Mouse (Mus musculus): Measurements from ENCODE around the gene Nhsl2.

Nhsl2 gene

DNA sequence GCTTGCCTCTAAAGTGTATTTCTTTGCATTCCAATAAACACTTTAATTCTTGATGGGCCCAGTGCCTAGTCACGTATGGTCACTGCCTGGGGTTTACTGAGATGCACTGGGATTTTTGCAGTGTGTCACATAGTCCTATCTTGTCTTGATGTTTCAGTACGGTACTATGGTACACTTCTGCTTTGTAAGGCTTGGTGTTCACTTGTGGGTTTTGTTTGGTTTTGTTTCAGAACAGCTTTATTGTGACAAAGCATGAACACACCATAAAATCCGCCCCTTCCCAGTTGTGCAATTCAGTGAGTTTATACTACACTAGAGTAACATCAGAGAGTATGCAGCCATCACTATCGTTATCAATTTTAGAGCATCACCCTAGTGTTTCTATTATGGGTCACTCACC lies 204.8 kb downstream of the Nhsl2 start:
- no peak for DNase-seq

DNA sequence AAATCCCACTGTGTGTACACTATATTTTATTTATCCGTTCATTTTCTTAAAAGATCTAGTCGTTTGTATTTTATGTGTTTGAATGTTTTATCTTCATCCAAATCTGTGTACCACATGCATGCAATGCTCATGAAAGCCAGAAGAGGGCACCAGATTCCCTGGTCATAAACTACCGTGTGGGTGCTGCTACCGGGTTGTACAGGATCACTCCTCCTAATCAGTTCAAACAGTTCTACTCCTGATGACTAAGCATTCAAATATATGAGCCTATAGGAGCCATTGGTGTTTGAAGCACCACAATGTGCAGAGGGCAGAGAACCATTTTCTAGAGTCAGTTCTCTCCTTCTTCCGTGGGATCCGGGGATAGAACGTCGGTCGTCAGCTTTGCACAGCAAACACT lies 210.3 kb downstream of the Nhsl2 start:
- DNase-seq, result no peak

- DNase-seq, result peak; percentile 31 to 36
Observed at GRCm38 (mm10) chrX:102060243-102060642, 211.1 kb downstream of the Nhsl2 start.

GRCm38 (mm10) chrX:102060891-102061290 lies 211.7 kb downstream of the Nhsl2 start:
- peak; percentile 78 to 83 for DNase-seq

DNA sequence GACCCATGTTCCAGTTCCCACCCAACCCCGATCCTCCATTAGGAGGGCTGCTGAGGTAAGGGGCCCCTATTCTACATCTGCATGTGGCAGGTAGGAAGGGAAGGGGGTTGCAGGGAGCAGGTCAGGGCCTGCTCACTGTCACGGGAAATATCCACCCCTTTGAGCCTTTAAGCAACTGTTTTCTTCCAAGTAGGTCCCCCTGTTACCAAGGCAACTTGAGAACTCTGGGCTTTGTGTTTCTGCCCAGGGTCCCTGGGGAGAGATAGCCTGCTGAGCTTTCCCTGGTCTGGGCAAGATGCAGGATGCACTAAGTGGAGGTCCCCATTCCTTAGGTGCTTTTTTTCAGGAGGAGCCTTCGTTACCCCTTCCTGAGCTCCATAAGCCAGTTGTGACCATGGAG lies 214.9 kb downstream of the Nhsl2 start:
- DNase-seq, result no peak

- DNase-seq, result no peak
Observed at GRCm38 (mm10) chrX:102065213-102065775, 216.1 kb downstream of the Nhsl2 start.

- DNase-seq, result peak; percentile 53 to 63
Observed at GRCm38 (mm10) chrX:102066134-102066533, 216.9 kb downstream of the Nhsl2 start.

DNA sequence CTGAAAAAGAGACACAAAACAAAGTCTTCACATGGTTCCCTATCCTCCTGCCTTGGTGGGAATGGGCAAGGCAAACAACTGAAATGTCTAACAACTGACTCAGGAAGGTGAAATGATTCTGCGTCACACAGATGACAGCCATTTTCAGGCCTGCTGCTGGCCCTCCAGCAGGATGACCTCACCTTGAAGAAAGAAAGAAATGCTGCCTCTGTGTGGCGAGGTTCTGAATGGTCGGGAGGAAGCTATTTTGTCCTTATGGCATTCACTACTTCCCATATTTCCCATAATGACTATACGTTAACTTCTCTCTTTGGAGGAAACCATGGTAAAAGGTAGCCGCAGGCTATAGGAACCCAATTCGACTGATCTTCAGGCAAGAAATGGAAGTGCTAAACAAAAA lies 217.9 kb downstream of the Nhsl2 start:
- DNase-seq, result no peak

DNA sequence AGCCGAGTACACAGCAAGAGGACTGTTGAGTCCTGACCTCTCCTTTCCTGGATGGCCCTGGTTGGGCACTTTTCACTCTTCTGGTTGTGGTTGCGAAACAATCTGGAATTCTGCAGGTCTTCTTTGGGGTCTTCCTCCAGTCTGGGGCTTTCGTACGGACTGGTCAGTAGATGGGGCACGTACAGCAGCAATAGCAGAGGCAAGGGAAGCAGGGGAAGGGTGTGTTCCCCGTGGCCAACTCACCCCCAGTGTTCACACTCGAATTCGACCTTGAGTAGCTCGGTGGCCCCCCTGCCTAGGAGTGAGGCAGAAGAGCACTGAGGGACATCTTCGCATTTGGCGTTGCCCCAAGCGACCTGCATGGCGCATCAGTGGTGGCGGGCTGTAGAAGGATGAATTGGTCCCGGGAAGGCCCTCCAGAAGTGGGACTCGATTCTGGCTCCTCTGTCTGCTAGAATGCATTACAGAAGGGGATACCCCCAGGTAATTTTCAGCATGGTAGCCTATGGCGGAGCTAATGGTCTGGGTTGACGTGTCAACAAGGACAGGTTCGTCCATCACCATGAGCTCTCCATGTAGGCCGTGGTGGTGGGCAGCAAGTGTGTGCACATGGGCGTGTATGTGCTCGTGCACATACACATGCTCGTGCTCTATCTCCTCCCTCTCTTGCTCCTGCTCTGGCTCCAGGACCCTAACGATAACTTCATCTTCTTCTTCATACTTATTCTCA lies 219.8 kb downstream of the Nhsl2 start:
- no peak for DNase-seq

DNA sequence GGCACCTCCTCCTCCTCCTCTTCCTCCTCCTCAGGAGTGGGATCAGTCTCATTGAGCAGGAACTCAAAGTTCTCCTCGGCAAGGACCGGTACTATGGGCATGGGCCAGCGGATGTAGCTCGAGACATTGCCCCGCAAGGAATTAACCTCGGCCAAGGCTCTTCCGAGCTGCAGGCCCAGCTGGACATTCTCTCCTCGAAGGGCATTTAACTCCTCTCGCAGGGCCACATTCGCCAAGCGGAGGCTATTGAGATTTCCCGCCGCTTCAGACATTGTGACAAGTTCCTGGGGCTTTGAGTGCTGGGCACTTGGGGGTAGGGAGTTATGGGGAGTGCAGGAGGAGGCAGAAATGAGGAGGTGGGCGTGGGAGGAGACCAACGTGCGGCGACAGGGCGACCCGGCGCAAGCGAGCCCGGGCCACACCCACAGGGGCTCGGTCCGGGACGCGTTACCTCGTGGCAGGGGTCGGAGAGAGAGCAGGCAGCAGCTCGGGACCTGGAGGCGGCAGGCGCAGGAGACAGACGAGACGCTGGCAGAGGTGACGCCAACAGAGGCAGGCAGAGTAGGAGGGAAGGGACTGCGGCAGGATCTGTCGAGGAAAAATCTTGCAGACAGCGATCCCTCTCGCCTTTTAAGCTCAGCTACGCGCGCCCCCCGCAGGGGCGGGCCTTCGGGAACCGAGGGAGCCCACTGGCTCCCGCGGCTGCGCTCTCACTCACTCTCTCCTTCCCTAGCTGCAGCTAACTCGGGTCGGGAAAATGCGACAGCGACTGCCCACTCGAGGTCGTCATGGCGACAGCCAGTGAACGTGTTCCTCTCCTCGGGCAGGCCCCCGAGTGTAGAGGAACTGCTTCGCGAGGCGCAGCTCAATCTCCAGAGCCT lies 221.6 kb downstream of the Nhsl2 start, which contains the start of gene Rtl5:
TSS of gene Rtl5 (minus strand) at position 714 of the 881 bp plus-strand sequence.
- peak; percentile 80 to 84 for DNase-seq

GRCm38 (mm10) chrX:102071517-102071916 lies 222.3 kb downstream of the Nhsl2 start:
- DNase-seq, result no peak

DNA sequence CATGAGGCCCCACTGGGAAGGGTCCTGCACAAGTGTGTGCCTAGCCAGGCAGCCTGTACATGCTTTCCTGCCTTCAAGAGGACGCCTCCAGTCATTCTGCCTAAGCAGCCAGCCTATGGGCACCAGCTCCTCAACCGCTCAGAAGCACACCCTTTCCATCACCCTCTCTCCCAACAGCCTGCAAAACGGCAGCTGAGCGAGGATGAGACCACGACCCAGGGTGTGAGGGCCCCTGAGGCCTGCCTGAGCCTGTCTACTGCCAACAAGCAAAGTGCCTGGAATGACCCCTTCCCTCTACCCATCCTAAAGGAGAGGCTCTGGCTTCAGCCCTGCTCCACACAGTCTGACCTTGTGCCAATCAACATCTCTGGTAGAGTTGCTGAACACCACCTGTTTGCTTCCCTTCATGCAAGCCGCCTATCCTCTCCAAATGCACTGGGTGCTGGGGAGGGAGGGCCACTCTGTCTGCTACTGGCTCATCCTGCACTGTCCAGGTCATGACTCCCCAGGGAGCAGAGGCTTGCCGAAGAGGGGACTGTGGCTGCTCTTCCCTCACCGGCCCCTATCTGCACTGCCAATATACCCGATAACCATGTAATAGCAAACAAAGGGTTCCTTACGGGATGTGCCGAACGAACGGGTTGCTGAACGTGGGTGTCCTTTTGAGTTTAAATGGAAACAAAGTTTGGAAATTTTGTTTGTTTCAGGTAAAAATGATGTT lies 224.6 kb downstream of the Nhsl2 start:
- no peak for DNase-seq

DNA sequence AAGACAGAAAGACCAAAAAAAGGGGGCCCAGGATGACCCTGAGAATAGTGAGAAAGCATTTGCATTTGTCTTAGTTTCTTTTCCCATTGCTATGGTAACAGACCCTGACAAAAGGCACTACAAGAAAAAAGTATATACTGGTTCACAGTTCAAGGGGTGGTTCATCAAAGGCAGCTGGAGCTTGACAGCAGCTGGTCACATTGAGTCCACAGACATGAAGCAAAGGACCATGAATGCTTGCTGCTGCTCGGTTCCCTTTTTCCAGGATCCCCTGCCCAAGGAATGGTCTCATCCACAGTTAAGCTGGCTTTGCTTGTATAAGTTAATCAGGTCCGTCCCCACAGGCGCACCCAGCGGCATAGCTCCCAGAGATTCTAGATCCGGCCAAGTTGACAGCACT lies 225.2 kb downstream of the Nhsl2 start:
- DNase-seq, result no peak

- DNase-seq, result no peak
Observed at GRCm38 (mm10) chrX:102075158-102075557, 226.0 kb downstream of the Nhsl2 start.

DNA sequence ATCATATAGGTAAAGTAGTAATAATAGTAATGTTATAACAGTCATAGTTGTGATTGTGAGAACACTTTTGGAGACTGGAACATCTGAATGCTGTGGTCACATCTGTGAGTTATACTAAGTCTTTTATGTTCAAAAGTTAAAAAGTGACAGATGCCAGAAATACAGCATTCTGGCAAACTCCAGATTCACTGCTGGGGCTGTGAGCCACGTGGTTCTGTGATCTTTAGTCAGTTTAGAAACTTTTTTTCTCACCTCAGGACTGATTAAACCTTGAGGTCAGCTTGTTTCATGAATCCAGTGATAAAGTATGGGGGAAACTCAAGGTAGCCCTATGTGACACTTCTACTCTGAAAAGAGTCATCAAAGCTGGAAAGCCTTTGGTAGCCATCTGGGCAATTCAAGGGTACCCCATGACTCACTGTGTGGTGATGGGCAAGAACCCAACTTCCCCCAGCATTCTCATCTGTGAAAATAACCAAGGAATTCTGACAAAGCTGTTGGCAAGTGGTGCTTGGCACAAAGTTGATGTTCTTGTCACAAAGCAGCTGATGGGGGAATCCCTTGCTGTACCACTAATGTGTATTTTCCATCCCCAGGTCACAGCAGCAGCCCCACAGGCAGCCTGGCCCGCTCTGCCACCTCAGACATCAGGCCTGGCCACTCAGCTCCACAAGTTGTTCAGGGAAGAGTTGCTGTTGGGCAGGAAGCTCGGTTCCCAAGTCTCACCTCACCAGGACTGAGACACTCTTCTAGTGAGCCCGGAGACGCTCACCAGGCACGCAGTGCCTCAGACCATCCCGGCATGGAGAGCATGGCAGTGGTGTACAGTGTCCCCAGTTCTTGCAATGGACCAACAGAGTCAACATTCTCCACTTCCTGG lies 227.9 kb downstream of the Nhsl2 start:
- DNase-seq, result no peak

GRCm38 (mm10) chrX:102081076-102081475 lies 231.9 kb downstream of the Nhsl2 start:
- no peak for DNase-seq

DNA sequence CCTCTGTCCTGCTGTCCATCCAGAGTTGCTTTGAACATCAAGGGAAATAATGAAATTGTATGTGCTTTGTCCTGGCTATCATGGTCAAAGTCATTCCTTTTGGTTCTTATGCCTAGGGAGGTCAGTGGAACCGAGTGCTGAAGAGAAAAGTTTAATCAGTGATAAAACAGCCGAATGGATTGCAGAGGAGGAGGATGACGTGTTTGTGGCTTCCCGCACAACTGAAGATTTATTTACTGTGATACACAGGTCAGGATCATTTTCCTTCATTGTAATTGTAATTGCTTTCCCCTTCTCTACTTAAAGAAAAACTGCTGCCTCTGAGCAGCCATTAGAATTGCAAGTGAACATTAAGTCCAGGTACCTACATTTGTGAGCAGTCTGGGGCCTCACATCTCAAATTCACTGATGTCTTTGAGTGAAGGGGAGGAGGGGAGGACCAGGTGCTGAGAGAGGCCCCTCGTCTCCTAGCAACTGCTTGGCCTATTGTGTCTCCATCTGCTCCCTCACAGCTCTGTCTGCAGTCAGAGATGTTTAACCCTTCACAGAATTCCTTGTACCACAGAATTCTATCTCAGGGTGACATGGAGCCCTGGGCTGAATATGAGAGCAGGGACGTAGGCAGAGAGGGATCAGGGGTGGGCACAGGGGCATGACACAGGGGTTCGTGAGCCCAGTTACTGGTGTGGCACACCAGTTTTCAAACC lies 232.5 kb downstream of the Nhsl2 start:
- no peak for DNase-seq

DNA sequence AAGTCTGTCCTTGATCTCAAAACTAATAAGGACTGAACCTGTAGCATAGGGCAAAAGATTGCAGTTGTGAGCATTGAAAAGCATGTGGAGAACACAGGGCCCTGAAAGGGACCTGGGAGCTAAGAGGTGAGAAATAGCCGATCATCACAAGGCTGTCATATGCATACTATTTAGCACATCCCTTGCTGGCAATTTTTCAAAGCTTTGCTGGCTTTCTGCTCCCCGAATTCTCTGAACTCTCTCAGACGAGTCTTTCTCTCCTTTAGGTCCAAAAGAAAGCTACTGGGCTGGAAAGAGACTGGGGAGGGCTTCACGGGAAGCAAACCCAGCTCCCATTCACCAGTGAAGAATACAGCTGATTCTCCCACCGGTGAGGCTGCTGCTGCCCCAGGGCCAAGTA lies 233.2 kb downstream of the Nhsl2 start:
- no peak for DNase-seq

DNA sequence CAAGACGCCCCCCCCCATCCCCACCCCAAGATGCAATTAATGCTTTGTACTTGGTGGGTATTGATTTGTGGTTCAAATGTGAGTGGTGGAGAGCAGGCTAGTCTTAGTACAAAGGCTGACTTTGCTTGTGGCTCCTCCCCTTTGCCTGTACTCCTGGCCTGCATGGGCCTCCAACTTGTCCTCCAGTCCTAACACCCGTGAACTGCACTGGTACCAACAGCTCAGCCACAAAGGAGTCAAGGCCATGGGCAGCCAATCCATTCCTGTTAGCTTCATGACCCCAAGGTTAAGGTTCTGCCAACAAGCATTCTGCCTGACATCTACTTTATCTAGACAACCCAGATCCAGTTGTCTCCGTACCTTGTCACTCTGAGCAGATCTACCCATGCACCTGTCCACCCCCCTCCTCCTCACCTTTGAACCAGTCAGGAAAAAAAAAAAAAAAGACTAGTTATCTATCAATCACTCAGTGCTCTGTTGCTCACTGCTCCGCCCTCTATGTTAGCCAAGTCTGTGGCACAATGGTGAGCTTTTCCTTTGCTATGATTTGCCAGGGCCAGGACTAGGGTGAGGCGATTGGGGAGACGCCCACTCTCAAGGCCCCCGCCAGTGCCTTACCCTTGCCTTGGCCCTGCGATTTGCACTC lies 236.7 kb downstream of the Nhsl2 start:
- no peak for DNase-seq

GRCm38 (mm10) chrX:102090605-102091004 lies 241.4 kb downstream of the Nhsl2 start:
- no peak for DNase-seq

Measured in lung, adult 18-20 months (tissue).